Mouse (Mus musculus): Measurements from ENCODE around the gene Chst2. TPM values are rescaled to one million over a fixed set of nuclear protein-coding genes. Genes with fewer than 3 reads are reported as not detected.

Chst2 gene
- polyA plus RNA-seq (2012; rRNA removed), result 0.38 and 0.43 TPM in 2 replicates

DNA sequence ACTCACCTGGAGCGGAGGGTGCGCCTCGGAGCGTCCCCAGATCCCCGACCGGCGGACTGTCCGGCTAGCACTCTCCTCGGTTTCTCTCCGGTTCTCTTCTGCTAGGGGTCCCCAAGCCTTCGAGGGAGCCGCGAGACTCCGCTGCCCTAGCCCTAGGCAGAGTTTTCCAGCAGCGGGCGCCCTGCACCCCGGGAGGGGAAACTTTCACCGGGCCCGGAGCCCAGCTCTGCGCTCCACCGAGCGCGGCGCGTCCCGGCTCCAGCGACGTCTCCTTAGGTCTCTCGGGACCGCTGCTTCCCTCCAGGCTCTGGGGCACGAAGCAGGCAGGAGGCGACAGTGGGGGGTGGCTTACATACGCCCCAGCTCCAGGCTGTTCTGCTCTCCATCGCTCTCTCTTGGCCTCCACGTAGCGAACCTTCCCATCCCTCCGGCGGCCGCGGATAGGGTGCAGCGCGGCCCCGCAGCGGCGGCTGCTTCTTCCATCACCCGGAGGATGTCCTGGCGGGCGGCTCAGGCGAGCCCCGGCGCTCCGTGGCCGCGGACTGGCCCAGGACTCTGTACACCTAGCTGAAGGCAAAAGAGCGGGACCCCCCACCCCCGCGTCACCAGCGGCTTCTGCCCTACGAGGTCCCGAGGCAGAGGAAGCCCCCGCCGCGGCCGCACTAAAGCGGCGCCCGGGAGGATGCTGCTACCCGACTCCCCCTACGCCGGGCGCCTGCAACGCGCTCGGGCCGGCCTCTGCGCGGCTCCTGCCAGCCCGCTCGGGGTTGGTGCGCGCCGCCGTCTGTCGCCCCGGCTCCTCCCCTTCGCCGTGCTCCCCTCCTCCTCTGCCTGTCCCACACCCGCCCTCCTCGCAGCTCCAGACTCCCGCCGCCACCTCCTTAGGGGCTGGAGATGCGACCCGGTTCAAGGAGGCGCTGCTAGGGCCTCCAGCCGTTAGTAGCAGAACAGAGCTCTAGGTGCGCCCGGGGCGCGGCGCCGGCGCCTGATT lies at the start of gene Chst2:
Chst2 (minus strand) TSS at position 152 of the 991 bp plus-strand sequence.
- Histone ChIP-seq H3K27me3 (ENCODE audit: control insufficient read depth, insufficient read depth, low read length) (peaks cover 2% of the 10 kb centered on the region; the same call in 1 of the 2 replicates), H3K27ac (ENCODE audit: control insufficient read depth, insufficient read depth, low read depth, low read length) (no peak within 1 kb of the TSS), H3K36me3 (ENCODE audit: control insufficient read depth, insufficient read depth, low read length) (no peaks in the 10 kb centered on the region), H3K4me1 (ENCODE audit: control insufficient read depth, insufficient read depth, low read length) (peaks cover 15% of the 10 kb centered on the region), H3K4me3 (ENCODE audit: control insufficient read depth, low read depth, low read length) (peak within 1 kb of the TSS; percentile 76)
- no peak for TF ChIP-seq POLR2A (IDR thresholded peaks at IDR 0.05; ENCODE audit: control insufficient read depth, low read depth, low read length)
- no peak for TF ChIP-seq CTCF (IDR thresholded peaks at IDR 0.05; ENCODE audit: control insufficient read depth, insufficient read depth, insufficient replicate concordance, low read depth, low read length)

DNA sequence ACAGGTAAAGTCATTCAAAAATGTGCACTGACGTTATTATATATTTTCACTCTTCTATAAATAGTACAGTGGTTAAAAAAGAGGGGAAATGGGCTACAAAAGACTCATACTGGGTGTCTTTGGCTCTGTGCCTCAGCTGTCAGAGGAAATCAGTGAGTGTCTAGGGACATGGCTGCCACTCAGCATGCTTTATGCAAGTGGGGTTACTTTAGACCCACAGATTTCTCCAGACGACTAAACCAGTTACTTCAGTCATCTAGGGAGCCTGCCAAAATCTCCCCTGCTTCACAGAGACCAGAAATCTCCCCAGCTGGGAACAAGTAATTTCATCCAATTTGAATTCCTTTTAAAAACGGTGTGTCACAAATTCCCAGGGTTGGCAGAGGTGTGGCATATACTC lies 45.4 kb upstream of the Chst2 start:
- H3K4me1 ChIP-seq (ENCODE audit: control insufficient read depth, insufficient read depth, low read length), result no peaks in the 10 kb centered on the region
- H3K36me3 ChIP-seq (ENCODE audit: control insufficient read depth, insufficient read depth, low read length), result no peaks in the 10 kb centered on the region
- TF ChIP-seq POLR2A (IDR thresholded peaks at IDR 0.05; ENCODE audit: control insufficient read depth, low read depth, low read length) (no peak), CTCF (IDR thresholded peaks at IDR 0.05; ENCODE audit: control insufficient read depth, insufficient read depth, insufficient replicate concordance, low read depth, low read length) (no peak)
- H3K27me3 ChIP-seq (ENCODE audit: control insufficient read depth, insufficient read depth, low read length), result no peaks in the 10 kb centered on the region
- no peak overlapping the region for H3K4me3 ChIP-seq (ENCODE audit: control insufficient read depth, low read depth, low read length)
- no peak overlapping the region for H3K27ac ChIP-seq (ENCODE audit: control insufficient read depth, insufficient read depth, low read depth, low read length)

DNA sequence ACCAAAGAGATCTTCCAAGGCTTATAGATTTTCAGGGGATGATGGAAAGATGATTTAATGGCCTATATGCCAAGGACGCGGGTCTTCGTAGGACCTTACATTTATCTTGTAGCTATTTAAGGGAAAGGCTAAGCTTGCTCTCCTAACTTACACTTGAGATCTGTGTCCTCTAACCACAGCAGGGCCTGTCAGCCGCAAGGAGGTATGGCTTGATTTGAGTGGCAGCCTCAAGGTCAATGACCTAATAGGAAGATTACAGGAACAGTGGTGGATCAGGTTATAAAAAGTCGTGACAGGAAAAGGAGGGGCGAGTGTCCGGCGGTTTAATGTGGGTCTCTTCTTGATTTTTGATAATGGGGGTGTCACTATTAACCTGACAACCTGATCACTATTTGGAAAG lies 44.1 kb upstream of the Chst2 start:
- H3K27ac ChIP-seq (ENCODE audit: control insufficient read depth, insufficient read depth, low read depth, low read length), result no peak overlapping the region
- H3K4me1 ChIP-seq (ENCODE audit: control insufficient read depth, insufficient read depth, low read length), result no peaks in the 10 kb centered on the region
- H3K27me3 ChIP-seq (ENCODE audit: control insufficient read depth, insufficient read depth, low read length), result no peaks in the 10 kb centered on the region
- H3K36me3 ChIP-seq (ENCODE audit: control insufficient read depth, insufficient read depth, low read length), result no peaks in the 10 kb centered on the region
- no peak for TF ChIP-seq CTCF (IDR thresholded peaks at IDR 0.05; ENCODE audit: control insufficient read depth, insufficient read depth, insufficient replicate concordance, low read depth, low read length)
- TF ChIP-seq POLR2A (IDR thresholded peaks at IDR 0.05; ENCODE audit: control insufficient read depth, low read depth, low read length), result no peak
- no peak overlapping the region for H3K4me3 ChIP-seq (ENCODE audit: control insufficient read depth, low read depth, low read length)

DNA sequence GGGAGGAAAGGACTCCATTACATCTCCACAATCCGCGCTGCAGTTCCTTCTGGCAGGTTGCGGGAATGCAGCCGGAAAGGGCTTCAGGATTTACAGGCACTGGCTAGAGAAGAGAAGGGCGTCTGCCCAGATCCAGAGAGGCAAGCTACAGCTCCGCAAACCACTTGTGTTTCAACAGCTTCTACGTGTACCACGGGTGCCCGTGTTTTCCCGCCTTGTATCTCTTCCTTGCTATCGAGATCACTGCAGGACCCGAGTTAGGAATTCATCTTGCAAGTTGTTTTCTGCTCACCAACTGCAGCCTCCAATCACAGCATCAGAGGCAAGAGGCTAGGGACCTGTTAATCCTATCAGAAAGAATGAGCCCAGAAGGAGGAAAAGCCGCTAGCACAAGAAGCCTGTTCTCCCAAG lies 35.8 kb upstream of the Chst2 start:
- H3K27me3 ChIP-seq (ENCODE audit: control insufficient read depth, insufficient read depth, low read length), result no peaks in the 10 kb centered on the region
- H3K27ac ChIP-seq (ENCODE audit: control insufficient read depth, insufficient read depth, low read depth, low read length), result no peak overlapping the region
- peak overlapping the region; percentile 11; the same call in 1 of the 2 replicates for H3K4me3 ChIP-seq (ENCODE audit: control insufficient read depth, low read depth, low read length)
- H3K4me1 ChIP-seq (ENCODE audit: control insufficient read depth, insufficient read depth, low read length), result peaks cover 6% of the 10 kb centered on the region
- no peaks in the 10 kb centered on the region for H3K36me3 ChIP-seq (ENCODE audit: control insufficient read depth, insufficient read depth, low read length)
- TF ChIP-seq POLR2A (IDR thresholded peaks at IDR 0.05; ENCODE audit: control insufficient read depth, low read depth, low read length), result no peak

DNA sequence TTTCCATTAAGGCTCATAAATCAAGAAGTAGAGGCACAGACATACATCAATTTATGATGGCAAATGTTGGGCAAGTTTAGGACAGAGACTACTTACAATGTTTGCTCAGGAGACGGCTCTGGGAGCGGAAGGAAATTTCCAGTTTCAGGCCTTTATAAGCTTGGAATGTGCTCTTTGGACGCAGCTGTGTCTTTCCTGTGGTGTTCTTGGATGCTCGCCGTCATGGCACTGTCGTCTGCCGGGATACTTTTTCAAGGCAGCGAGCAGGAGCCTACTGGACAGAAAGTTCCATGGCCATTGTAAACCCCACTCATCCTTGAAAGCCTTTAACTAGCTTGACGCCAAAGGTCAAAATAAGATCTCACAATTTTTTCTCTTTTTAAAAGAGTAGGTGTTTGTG lies 31.4 kb upstream of the Chst2 start:
- no peak overlapping the region for H3K4me3 ChIP-seq (ENCODE audit: control insufficient read depth, low read depth, low read length)
- H3K36me3 ChIP-seq (ENCODE audit: control insufficient read depth, insufficient read depth, low read length), result no peaks in the 10 kb centered on the region
- no peak overlapping the region for H3K27ac ChIP-seq (ENCODE audit: control insufficient read depth, insufficient read depth, low read depth, low read length)
- H3K27me3 ChIP-seq (ENCODE audit: control insufficient read depth, insufficient read depth, low read length), result no peaks in the 10 kb centered on the region
- peaks cover 4% of the 10 kb centered on the region for H3K4me1 ChIP-seq (ENCODE audit: control insufficient read depth, insufficient read depth, low read length)
- no peak for TF ChIP-seq POLR2A (IDR thresholded peaks at IDR 0.05; ENCODE audit: control insufficient read depth, low read depth, low read length)
- no peak for TF ChIP-seq CTCF (IDR thresholded peaks at IDR 0.05; ENCODE audit: control insufficient read depth, insufficient read depth, insufficient replicate concordance, low read depth, low read length)

DNA sequence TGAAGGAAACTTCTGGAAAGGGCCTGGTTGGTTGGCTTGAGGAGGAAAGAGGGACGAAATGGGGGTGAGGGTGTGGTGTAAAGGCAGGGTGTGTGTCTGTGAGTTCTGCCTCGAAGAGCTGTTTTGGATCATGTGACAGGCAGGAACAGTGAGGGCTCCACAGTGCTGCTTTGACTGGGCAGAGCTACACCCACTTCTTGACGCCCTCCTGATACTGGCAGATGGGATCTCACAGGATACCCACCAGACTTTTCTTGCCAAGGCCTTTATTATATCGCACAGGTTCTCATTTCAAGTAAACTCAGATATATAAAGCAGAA lies 29.7 kb upstream of the Chst2 start:
- TF ChIP-seq CTCF (IDR thresholded peaks at IDR 0.05; ENCODE audit: control insufficient read depth, insufficient read depth, insufficient replicate concordance, low read depth, low read length), result no peak
- no peak for TF ChIP-seq POLR2A (IDR thresholded peaks at IDR 0.05; ENCODE audit: control insufficient read depth, low read depth, low read length)
- no peak overlapping the region for H3K27ac ChIP-seq (ENCODE audit: control insufficient read depth, insufficient read depth, low read depth, low read length)
- H3K4me1 ChIP-seq (ENCODE audit: control insufficient read depth, insufficient read depth, low read length), result no peaks in the 10 kb centered on the region
- no peaks in the 10 kb centered on the region for H3K27me3 ChIP-seq (ENCODE audit: control insufficient read depth, insufficient read depth, low read length)
- H3K36me3 ChIP-seq (ENCODE audit: control insufficient read depth, insufficient read depth, low read length), result no peaks in the 10 kb centered on the region
- H3K4me3 ChIP-seq (ENCODE audit: control insufficient read depth, low read depth, low read length), result no peak overlapping the region

DNA sequence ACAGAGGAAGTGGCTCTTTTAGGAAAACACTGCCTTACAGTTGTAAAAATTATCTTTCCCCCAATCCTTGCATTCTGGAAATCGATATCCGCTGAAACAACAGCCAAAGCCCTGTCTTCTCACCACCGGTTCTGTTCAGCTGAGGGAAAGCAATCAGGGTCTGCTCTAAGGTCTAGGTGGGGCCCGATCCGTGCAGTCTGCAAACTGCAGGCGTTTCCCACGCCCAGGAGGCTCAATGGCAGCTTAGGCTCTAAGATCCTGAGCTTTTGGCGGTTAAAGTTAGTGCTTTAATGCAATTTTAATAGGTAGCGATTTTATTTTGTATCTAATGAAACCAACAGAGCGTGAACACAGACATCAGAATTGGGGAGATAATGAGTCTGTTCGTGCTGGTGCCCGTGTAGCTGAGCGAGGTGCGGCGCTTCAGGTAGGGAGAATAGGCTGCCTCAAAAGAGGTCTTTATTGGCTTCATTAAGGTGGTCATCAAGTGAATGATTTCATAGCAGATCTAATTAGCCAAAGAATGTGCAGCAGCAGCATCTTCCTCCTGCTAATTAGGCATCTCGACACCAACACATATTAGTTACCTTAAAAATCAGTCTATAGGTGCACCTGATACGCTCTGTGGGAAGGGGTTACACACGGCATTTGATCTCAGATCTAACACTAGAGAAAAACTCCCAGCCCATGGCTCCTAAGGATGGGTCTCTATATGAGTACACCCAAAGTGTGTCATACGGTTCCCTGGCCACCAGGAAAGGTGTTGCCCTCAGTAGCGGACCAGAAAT lies 29.2 kb upstream of the Chst2 start:
- TF ChIP-seq POLR2A (IDR thresholded peaks at IDR 0.05; ENCODE audit: control insufficient read depth, low read depth, low read length), result no peak
- TF ChIP-seq CTCF (IDR thresholded peaks at IDR 0.05; ENCODE audit: control insufficient read depth, insufficient read depth, insufficient replicate concordance, low read depth, low read length), result no peak
- no peaks in the 10 kb centered on the region for H3K4me1 ChIP-seq (ENCODE audit: control insufficient read depth, insufficient read depth, low read length)

More for the DNA sequence above, 29.2 kb upstream of the Chst2 start:
- Histone ChIP-seq H3K27ac (ENCODE audit: control insufficient read depth, insufficient read depth, low read depth, low read length) (no peak overlapping the region), H3K36me3 (ENCODE audit: control insufficient read depth, insufficient read depth, low read length) (no peaks in the 10 kb centered on the region), H3K4me3 (ENCODE audit: control insufficient read depth, low read depth, low read length) (no peak overlapping the region), H3K27me3 (ENCODE audit: control insufficient read depth, insufficient read depth, low read length) (no peaks in the 10 kb centered on the region)
